Mouse (Mus musculus): ENCODE measurements at regions not wholly inside any gene's neighbourhood (a gene's known extent, or its start where the extent isn't known, plus 50 kb on each side); places are given as distances from the start of the nearest gene placed in this dataset.

DNA sequence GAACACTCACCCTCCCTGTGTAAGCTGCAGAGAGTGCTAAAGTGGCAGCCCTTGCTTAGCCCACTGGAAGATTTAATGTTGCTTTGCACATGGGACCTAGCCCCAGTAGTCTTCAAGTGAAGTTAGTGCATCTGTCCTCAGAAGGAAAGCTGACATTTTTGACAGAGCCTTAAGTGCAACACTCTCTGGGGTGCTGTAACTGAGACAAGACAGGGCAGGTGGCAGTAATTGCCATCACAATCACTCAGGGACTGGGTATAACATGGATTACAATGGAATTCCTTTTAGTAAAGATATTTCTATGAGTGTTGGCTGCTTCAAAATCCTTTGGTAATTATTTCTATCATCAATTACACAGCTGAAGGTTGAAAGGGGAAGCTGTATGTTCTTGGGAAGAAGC is 556.4 kb downstream of the Gsdmc2 start:
- TF ChIP-seq CTCF (IDR thresholded peaks at IDR 0.05; ENCODE audit: extremely low read depth, insufficient read length, insufficient replicate concordance, low read depth, low read length), result no peak
- TF ChIP-seq POLR2A (IDR thresholded peaks at IDR 0.05; ENCODE audit: low read depth, low read length), result no peak

Measured in small intestine, adult 2 months (tissue).